Mouse (Mus musculus) erythroblast, embryonic 14.5 days (primary cell): ENCODE data around the gene Slc16a14. TPM values are rescaled to one million over a fixed set of nuclear protein-coding genes. Genes with fewer than 3 reads are reported as not detected.

Experiments
- H3K27me3 ChIP-seq: 2 replicates; pipeline ENCODE4 v1.6.1; 2012; ENCODE audit warnings: inconsistent platforms; ENCODE audit not compliant: control insufficient read depth
- H3K36me3 ChIP-seq: 2 replicates; pipeline ENCODE4 v1.6.1; 2012; ENCODE audit warnings: mild to moderate bottlenecking, inconsistent platforms; ENCODE audit not compliant: control insufficient read depth
- H3K4me1 ChIP-seq: 2 replicates; pipeline ENCODE4 v1.6.1; 2012; ENCODE audit warnings: inconsistent platforms; ENCODE audit not compliant: control insufficient read depth
- H3K4me3 ChIP-seq: replicated peaks from 2 replicates; pipeline ENCODE3; 2012; ENCODE audit warnings: moderate library complexity, mild to moderate bottlenecking, inconsistent platforms
- H3K9me3 ChIP-seq: 2 replicates; pipeline ENCODE4 v1.6.1; 2012; ENCODE audit warnings: low read length, inconsistent platforms, mixed read lengths; ENCODE audit not compliant: control insufficient read depth
- GATA1 ChIP-seq: IDR thresholded peaks from 2 replicates; pipeline ENCODE4 v1.6.1; 2012; ENCODE audit warnings: low read length, inconsistent platforms, mixed read lengths
- TAL1 ChIP-seq: IDR thresholded peaks from 3 replicates; pipeline ENCODE4 v1.6.1; 2012; ENCODE audit warnings: low read length, inconsistent platforms, mixed read lengths
- polyA plus RNA-seq: library from polyadenylated mRNA; stranded (reverse); fragments of >175 nt; gene quantifications from 2 replicates; pipeline ENCODE4 v1.2.3, GENCODE M21; 2012

Slc16a14 gene
- polyA plus RNA-seq, 1 experiment: not detected

DNA sequence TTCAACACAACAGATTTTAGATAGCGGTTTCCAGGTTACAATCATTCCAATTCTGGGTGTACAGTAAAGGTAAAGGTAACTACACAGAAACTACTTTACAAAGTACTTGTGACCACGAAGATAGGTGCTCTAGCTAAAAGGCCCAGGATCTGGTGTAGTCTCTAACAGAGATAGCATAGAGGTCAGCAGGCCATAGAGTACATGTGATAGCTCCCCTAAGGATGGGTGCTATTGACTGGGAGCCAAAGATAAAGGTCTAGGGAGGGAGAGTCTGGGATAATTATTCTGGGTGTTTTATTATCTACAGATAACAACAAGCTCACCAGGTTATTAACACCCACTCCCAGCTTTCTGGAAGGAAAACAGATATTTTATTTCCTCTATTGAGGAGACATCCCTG is 11.5 kb downstream of the Slc16a14 start:
- Histone ChIP-seq H3K4me1 (peaks cover 4% of the 10 kb centered on the region), H3K36me3 (no peaks in the 10 kb centered on the region), H3K9me3 (no peaks in the 10 kb centered on the region), H3K27me3 (no peaks in the 10 kb centered on the region), H3K4me3 (no peak overlapping the region)
- no peak for TF ChIP-seq GATA1
- TF ChIP-seq TAL1: no peak

GRCm38 (mm10) chr1:84918865-84919264 is 16.1 kb downstream of the Slc16a14 start:
- Histone ChIP-seq H3K4me3 (no peak overlapping the region), H3K9me3 (no peaks in the 10 kb centered on the region), H3K27me3 (no peaks in the 10 kb centered on the region), H3K36me3 (no peaks in the 10 kb centered on the region), H3K4me1 (peaks cover 4% of the 10 kb centered on the region)
- TF ChIP-seq GATA1: no peak

DNA sequence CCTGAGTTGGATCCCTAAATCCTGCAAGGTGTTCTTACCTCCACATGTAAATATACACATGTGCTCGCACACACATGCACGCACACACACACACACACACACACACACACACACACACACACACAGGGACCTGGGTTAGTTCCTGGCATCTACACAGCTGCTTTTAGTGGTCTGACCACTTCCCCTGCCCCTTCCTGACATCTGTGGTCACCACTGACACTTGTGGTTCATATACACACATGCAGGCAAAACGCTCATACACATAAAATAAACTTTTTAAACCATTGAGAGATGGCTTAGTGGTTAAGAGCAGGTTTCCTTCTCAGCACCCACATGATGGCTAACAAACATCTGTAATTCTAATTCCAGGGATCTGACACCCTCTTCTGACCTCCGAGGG is 19.9 kb downstream of the Slc16a14 start:
- Histone ChIP-seq H3K4me1 (no peaks in the 10 kb centered on the region), H3K4me3 (no peak overlapping the region), H3K9me3 (no peaks in the 10 kb centered on the region; the same call in 1 of the 2 replicates), H3K36me3 (no peaks in the 10 kb centered on the region), H3K27me3 (no peaks in the 10 kb centered on the region)
- TF ChIP-seq GATA1: no peak
- no peak for TF ChIP-seq TAL1

DNA sequence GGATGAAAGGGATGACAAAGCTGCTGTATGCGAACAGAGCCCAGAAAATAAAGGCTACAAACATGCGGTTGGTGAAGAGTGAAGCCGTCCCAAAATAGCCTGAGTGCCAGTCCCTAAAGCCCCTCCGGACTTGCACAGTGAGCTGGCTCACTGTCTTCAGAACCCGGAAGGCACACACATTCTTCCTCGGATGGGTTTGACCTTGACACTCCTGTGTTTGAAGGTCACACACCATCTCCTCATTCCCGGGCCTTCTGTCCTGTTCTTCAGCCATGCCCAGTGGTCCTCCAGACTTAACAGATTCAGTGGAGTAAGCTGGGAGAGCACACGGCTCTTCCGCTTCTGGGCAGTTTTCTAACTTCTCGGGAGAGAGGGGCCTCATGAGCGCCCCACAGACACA is 22.4 kb downstream of the Slc16a14 start:
- no peak overlapping the region for H3K4me3 ChIP-seq
- no peaks in the 10 kb centered on the region for H3K27me3 ChIP-seq
- no peaks in the 10 kb centered on the region for H3K36me3 ChIP-seq
- no peaks in the 10 kb centered on the region for H3K4me1 ChIP-seq
- H3K9me3 ChIP-seq: no peaks in the 10 kb centered on the region; the same call in 1 of the 2 replicates
- TF ChIP-seq GATA1 (no peak), TAL1 (no peak)

- H3K4me3 ChIP-seq: no peak overlapping the region
- H3K4me1 ChIP-seq: no peaks in the 10 kb centered on the region
- TF ChIP-seq TAL1: no peak
- no peak for TF ChIP-seq GATA1
- H3K9me3 ChIP-seq: no peaks in the 10 kb centered on the region; the same call in 1 of the 2 replicates
- H3K36me3 ChIP-seq: no peaks in the 10 kb centered on the region
- H3K27me3 ChIP-seq: no peaks in the 10 kb centered on the region
Measured at GRCm38 (mm10) chr1:84910177-84910804, 24.6 kb downstream of the Slc16a14 start.

DNA sequence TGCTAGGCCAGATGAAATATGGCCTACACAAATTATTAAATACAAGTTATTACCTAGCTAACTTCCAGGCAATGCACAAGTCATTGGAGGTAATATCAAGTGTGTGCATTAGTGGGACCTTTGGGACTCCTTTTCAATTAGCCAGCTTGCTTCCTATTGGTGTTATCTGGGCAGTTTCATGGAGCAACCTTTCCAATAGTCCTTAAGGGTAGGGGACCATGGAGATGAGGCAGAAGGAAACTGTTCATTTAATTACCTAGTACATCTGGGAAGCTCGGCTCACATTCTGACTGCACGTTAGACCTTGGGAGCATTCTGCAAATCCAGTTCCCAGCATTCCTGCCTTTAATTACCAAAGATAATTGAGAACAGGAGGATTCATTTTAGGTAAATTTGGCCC is 30.5 kb downstream of the Slc16a14 start:
- H3K9me3 ChIP-seq: no peaks in the 10 kb centered on the region
- H3K4me3 ChIP-seq: no peak overlapping the region
- H3K4me1 ChIP-seq: no peaks in the 10 kb centered on the region
- no peaks in the 10 kb centered on the region for H3K27me3 ChIP-seq
- TF ChIP-seq GATA1: no peak
- no peaks in the 10 kb centered on the region for H3K36me3 ChIP-seq

DNA sequence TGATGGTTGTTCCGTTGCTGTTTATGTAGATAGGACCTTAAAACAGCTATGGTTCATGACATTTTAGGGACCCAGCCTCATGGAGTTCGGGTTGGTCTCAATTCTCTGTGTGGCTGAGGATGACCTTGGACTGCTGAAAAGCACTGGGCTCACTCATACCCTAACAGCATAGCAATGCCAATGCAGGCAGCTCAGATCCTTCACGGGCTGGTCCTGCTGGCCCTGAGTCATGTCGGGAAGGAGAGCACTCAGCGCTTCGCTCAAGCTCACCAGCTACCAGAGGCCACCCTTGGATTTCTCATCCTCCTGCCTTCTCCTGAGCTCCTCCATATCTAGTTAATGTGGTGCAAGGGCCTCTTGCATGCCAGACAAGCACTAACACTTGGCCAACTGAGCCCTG is 35.8 kb downstream of the Slc16a14 start:
- H3K4me1 ChIP-seq: no peaks in the 10 kb centered on the region
- no peaks in the 10 kb centered on the region for H3K27me3 ChIP-seq
- no peaks in the 10 kb centered on the region for H3K9me3 ChIP-seq
- H3K36me3 ChIP-seq: no peaks in the 10 kb centered on the region
- TF ChIP-seq TAL1: no peak
- no peak for TF ChIP-seq GATA1
- H3K4me3 ChIP-seq: no peak overlapping the region

- Histone ChIP-seq H3K9me3 (no peaks in the 10 kb centered on the region), H3K4me3 (no peak overlapping the region), H3K27me3 (no peaks in the 10 kb centered on the region), H3K4me1 (no peaks in the 10 kb centered on the region), H3K36me3 (no peaks in the 10 kb centered on the region)
- TF ChIP-seq GATA1: no peak
- no peak for TF ChIP-seq TAL1
Measured at GRCm38 (mm10) chr1:84897364-84897763, 37.6 kb downstream of the Slc16a14 start.

GRCm38 (mm10) chr1:84891746-84892145 is 43.2 kb downstream of the Slc16a14 start:
- TF ChIP-seq GATA1 (no peak), TAL1 (no peak)
- H3K27me3 ChIP-seq: no peaks in the 10 kb centered on the region
- H3K4me3 ChIP-seq: no peak overlapping the region
- no peaks in the 10 kb centered on the region for H3K9me3 ChIP-seq
- no peaks in the 10 kb centered on the region for H3K36me3 ChIP-seq
- H3K4me1 ChIP-seq: no peaks in the 10 kb centered on the region

DNA sequence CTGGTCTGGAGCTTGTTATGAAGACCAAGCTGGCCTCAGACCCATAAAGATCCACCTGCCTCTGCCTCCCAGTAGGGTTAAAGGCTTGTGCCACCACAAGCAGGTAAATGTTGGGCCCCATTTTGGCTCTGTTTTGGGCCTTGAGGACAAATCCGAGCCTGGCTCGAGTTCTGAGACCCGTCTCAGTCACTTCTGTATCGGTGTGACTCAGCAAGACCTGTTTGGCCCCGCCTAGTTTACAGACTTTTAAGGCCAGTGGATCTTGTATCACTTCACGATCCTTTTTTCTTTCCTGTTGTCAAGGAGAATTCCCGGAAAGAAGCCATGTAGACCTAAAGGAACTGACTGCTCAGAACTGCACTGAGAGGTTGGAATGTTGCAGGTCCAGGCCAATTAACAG is 44.4 kb downstream of the Slc16a14 start:
- TF ChIP-seq GATA1 (no peak), TAL1 (no peak)
- H3K27me3 ChIP-seq: no peaks in the 10 kb centered on the region
- no peak overlapping the region for H3K4me3 ChIP-seq
- H3K36me3 ChIP-seq: no peaks in the 10 kb centered on the region
- H3K4me1 ChIP-seq: no peaks in the 10 kb centered on the region
- H3K9me3 ChIP-seq: no peaks in the 10 kb centered on the region
